Mouse (Mus musculus) CH12.LX (cell line): ENCODE results near the gene Fam210b. TPM values are rescaled to one million over a fixed set of nuclear protein-coding genes. Genes with fewer than 3 reads are reported as not detected.
A peak's percentile ranks its signal among the peaks of the same experiment; 100 is the strongest.

Experiments
- DNase-seq: peaks from one replicate; pipeline ENCODE4 v3.0.0-alpha.2; 2013; ENCODE audit errors: extremely low read depth
- H3K27ac ChIP-seq: 2 replicates; pipeline ENCODE4 v1.5.1; 2012; ENCODE audit warnings: low read depth, mild to moderate bottlenecking, control low read depth, moderate library complexity; ENCODE audit not compliant: insufficient read depth
- H3K27me3 ChIP-seq: replicated peaks from 2 replicates; pipeline ENCODE3; 2012; ENCODE audit warnings: inconsistent platforms
- H3K36me3 ChIP-seq, 2 experiments: replicated peaks in 1 of 2; 2 replicates each; pipeline versions ENCODE3 to v1.6.1; 2012; ENCODE audit warnings: inconsistent platforms in 1 of 2, low read length in 1 of 2, mild to moderate bottlenecking in 1 of 2, mixed read lengths in 1 of 2, moderate library complexity in 1 of 2; ENCODE audit not compliant: control insufficient read depth in 1 of 2, insufficient read depth in 1 of 2
- H3K4me1 ChIP-seq, 2 experiments: 2 replicates each; pipeline ENCODE4 v1.6.1; 2012; ENCODE audit warnings: inconsistent platforms in 1 of 2, moderate library complexity in 1 of 2; ENCODE audit not compliant: insufficient read depth in 2 of 2, control insufficient read depth in 1 of 2
- H3K4me2 ChIP-seq: 2 replicates; pipeline ENCODE4 v1.6.1; 2012; ENCODE audit warnings: low read depth, mild to moderate bottlenecking, control low read depth; ENCODE audit not compliant: poor library complexity, insufficient read depth, severe bottlenecking
- H3K4me3 ChIP-seq, 3 experiments: fragments of 150-350 bp in 1 of 3; sonication (generic) in 1 of 3; replicated peaks in 1 of 3; 2 replicates each; pipeline versions ENCODE3 to v1.5.1; 2011 to 2012; ENCODE audit warnings: low read depth in 2 of 3, low read length in 2 of 3, mild to moderate bottlenecking in 2 of 3, moderate library complexity in 2 of 3, control low read depth in 1 of 3, improper control_type of control experiment in 1 of 3, inconsistent platforms in 1 of 3, mixed read lengths in 1 of 3; ENCODE audit not compliant: poor library complexity in 1 of 3
- H3K79me2 ChIP-seq: replicated peaks from 2 replicates; pipeline ENCODE4 v1.6.1; 2012; ENCODE audit warnings: mild to moderate bottlenecking, moderate library complexity; ENCODE audit not compliant: control insufficient read depth, poor library complexity, insufficient read depth, severe bottlenecking; ENCODE audit errors: extremely low read depth
- H3K9ac ChIP-seq: 2 replicates; pipeline ENCODE4 v1.6.1; 2012; ENCODE audit warnings: low read depth, mild to moderate bottlenecking, control low read depth, moderate library complexity; ENCODE audit not compliant: insufficient read depth
- H3K9me3 ChIP-seq: replicated peaks from 2 replicates; pipeline ENCODE3; 2012; ENCODE audit warnings: low read length, inconsistent platforms, mixed read lengths
- BHLHE40 ChIP-seq: IDR thresholded peaks from 2 replicates; pipeline ENCODE4 v1.6.1; 2011; ENCODE audit warnings: mild to moderate bottlenecking, low read depth, low read length, improper control_type of control experiment
- ETS1 ChIP-seq: conservative IDR thresholded peaks from 2 replicates; pipeline ENCODE4 v1.6.1; 2012; ENCODE audit warnings: low read depth, mild to moderate bottlenecking, inconsistent platforms, low read length, improper control_type of control experiment, moderate library complexity
- IRF4 ChIP-seq: IDR thresholded peaks from 2 replicates; pipeline ENCODE4 v1.6.1; 2014; ENCODE audit warnings: low read depth, mild to moderate bottlenecking, inconsistent platforms, low read length, improper control_type of control experiment
- JUN ChIP-seq: IDR thresholded peaks from 2 replicates; pipeline ENCODE4 v1.6.1; 2011; ENCODE audit warnings: low read depth, mild to moderate bottlenecking, low read length, improper control_type of control experiment, moderate library complexity; ENCODE audit not compliant: insufficient read depth
- JUND ChIP-seq: conservative IDR thresholded peaks from 2 replicates; pipeline ENCODE4 v1.6.1; 2011; ENCODE audit warnings: low read depth, low read length, improper control_type of control experiment
- MAFK ChIP-seq: IDR thresholded peaks from 2 replicates; pipeline ENCODE4 v1.6.1; 2011; ENCODE audit warnings: low read length, improper control_type of control experiment; ENCODE audit not compliant: insufficient replicate concordance
- MAX ChIP-seq: IDR thresholded peaks from 2 replicates; pipeline ENCODE4 v1.6.1; 2011; ENCODE audit warnings: low read length, improper control_type of control experiment
- PAX5 ChIP-seq: IDR thresholded peaks from 2 replicates; pipeline ENCODE4 v1.6.1; 2012; ENCODE audit warnings: low read length, inconsistent platforms, mixed read lengths
- RAD21 ChIP-seq: IDR thresholded peaks from 2 replicates; pipeline ENCODE4 v1.6.1; 2011; ENCODE audit warnings: low read depth, mild to moderate bottlenecking, low read length, improper control_type of control experiment, moderate library complexity
- SIN3A ChIP-seq: IDR thresholded peaks from 2 replicates; pipeline ENCODE4 v1.6.1; 2012; ENCODE audit warnings: low read length, improper control_type of control experiment, inconsistent platforms
- UBTF ChIP-seq: IDR thresholded peaks from 2 replicates; pipeline ENCODE4 v1.6.1; 2012; ENCODE audit warnings: low read depth, mild to moderate bottlenecking, inconsistent platforms, low read length, improper control_type of control experiment, moderate library complexity
- USF1 ChIP-seq: IDR thresholded peaks from 2 replicates; pipeline ENCODE4 v1.6.1; 2014; ENCODE audit warnings: low read depth, mild to moderate bottlenecking, inconsistent platforms, low read length, improper control_type of control experiment
- ZC3H11A ChIP-seq: IDR thresholded peaks from 2 replicates; pipeline ENCODE4 v1.6.1; 2012; ENCODE audit warnings: low read depth, mild to moderate bottlenecking, inconsistent platforms, low read length, improper control_type of control experiment
- ZMIZ1 ChIP-seq: IDR thresholded peaks from 2 replicates; pipeline ENCODE4 v1.6.1; 2012; ENCODE audit warnings: low read depth, mild to moderate bottlenecking, inconsistent platforms, low read length, improper control_type of control experiment
- dilution Hi-C: fragments of 300-500 bp; cut with MboI; formaldehyde crosslinking; loops from 2 replicates; pipeline ENCODE4 v1.14.3; 2020; ENCODE audit warnings: low sequenced_read_pairs; ENCODE audit not compliant: extremely low pct_unique_long_range_greater_than_20kb, extremely low pct_ligation_motif_present
- in situ Hi-C: fragments of 300-500 bp; cut with MboI; formaldehyde crosslinking; loops from 3 replicates; pipeline ENCODE4 v1.14.3; 2019; ENCODE audit warnings: low sequenced_read_pairs, low pct_ligation_motif_present, low pct_unique_long_range_greater_than_20kb, mixed read lengths
- polyA plus RNA-seq: library from polyadenylated mRNA; unstranded; fragments of >175 nt; gene quantifications from 2 replicates; pipeline ENCODE4 v1.2.1, GENCODE M21; 2012; ENCODE audit warnings: low read depth; ENCODE audit not compliant: insufficient read length
- total RNA-seq, 2 experiments: library from RNA; depleted of rRNA; stranded (reverse); fragments of 300-350 nt in 1 of 2; fragments of >200 nt in 1 of 2; gene quantifications; 2 replicates each; pipeline ENCODE4 v1.2.3; 2012 to 2014

Fam210b gene
- total and polyA plus RNA-seq, 3 experiments = 0.68 to 1.5 (median 1.2) TPM

- H3K27me3 ChIP-seq = no peaks in the 10 kb centered on the region
- H3K79me2 ChIP-seq = no peaks in the 10 kb centered on the region; the same call in 1 of the 2 replicates
- dilution Hi-C loops = no loop called here
- no peak for TF ChIP-seq IRF4
- no peak for TF ChIP-seq PAX5
- no peak for TF ChIP-seq ETS1
- TF ChIP-seq JUN = no peak
- TF ChIP-seq MAX = no peak
- in situ Hi-C loops = no loop called here
- peaks cover 0 to 29% of the 10 kb centered on the region in 2 experiments; a peak in 3 of 4 replicates for H3K4me1 ChIP-seq
- H3K27ac ChIP-seq = no peak overlapping the region
- H3K9me3 ChIP-seq = no peaks in the 10 kb centered on the region
- H3K9ac ChIP-seq = no peak overlapping the region
- DNase-seq = no peak
- peaks cover 24 to 43% of the 10 kb centered on the region in 2 experiments for H3K36me3 ChIP-seq
- no peak overlapping the region for H3K4me2 ChIP-seq
- H3K4me3 ChIP-seq = no peak overlapping the region
These were observed 39.4 kb downstream of the Fam210b start for GRCm38 (mm10) chr2:172384715-172385114.

GRCm38 (mm10) chr2:172390341-172390740 lies 45.0 kb downstream of the Fam210b start:
- Histone ChIP-seq H3K9me3 (peaks cover 3% of the 10 kb centered on the region), H3K9ac (no peak overlapping the region), H3K4me3 (no peak overlapping the region), H3K4me1 (peaks cover 12 to 46% of the 10 kb centered on the region in 2 experiments), H3K4me2 (no peak overlapping the region), H3K27me3 (no peaks in the 10 kb centered on the region), H3K79me2 (0 out of 2 replicates have a peak, but pooled peaks cover 3% of the 10 kb centered on the region), H3K27ac (no peak overlapping the region), H3K36me3 (peaks cover 0 to 1% of the 10 kb centered on the region in 2 experiments)
- in situ Hi-C loops (no loop called here), dilution Hi-C loops (no loop called here)
- no peak for DNase-seq
- TF ChIP-seq UBTF (no peak), ZMIZ1 (no peak), SIN3A (no peak; the same call in 1 of the 2 replicates), BHLHE40 (no peak), JUN (no peak), ETS1 (no peak), USF1 (peak; percentile 32), RAD21 (no peak), MAFK (0 out of 2 replicates have a peak, but pooled peaks have one; percentile 26), ZC3H11A (no peak), JUND (no peak)
